Comparison of ENCODE assay signal across 7 mouse cellular contexts in genomic region chr5:92812936-92813335, GRCm38 (mm10).
DNase-seq lines count a peak whose midpoint lies in the region; ATAC-seq and TF ChIP-seq lines count a peak whose summit lies in the region.

No protein-coding gene starts in this region.

- H3K9ac ChIP-seq in ES-Bruce4 (ENCODE audit: low read depth, poor library complexity, severe bottlenecking), result 0 out of 2 replicates have a peak overlapping the region, but pooled peaks have one; percentile 25
- peak overlapping the region; percentile 52; the same call in 1 of the 2 replicates for H3K9ac ChIP-seq in heart, embryonic 14.5 days (ENCODE audit: low read length)
- H3K9ac ChIP-seq in limb, embryonic 14.5 days (ENCODE audit: low read depth, low read length, severe bottlenecking), result no peak overlapping the region

- in situ Hi-C loops in Patski (cut with MboI; ENCODE audit: low pct_unique_long_range_greater_than_20kb), result no loop called here

- H3K4me2 ChIP-seq in heart, embryonic 14.5 days (ENCODE audit: low read length), result peak overlapping the region; percentile 48
- H3K4me2 ChIP-seq in limb, embryonic 14.5 days (replicated peaks; ENCODE audit: low read depth, low read length, severe bottlenecking), result no peak overlapping the region

- DNase-seq in Patski (ENCODE audit: low read depth, low spot score) (peak; percentile 90), adipocyte (ENCODE audit: low spot score) (no peak)
- DNase-seq in limb, embryonic 14.5 days (ENCODE audit: low spot score), result peak; percentile 68
- no peak for DNase-seq in layer of hippocampus, adult 2 months (ENCODE audit: low spot score in 2 of 2)
- no peak for DNase-seq in thymus, postnatal 14 days

- H3K36me3 ChIP-seq in ES-Bruce4 (ENCODE audit: control insufficient read depth, insufficient read depth, low read length, poor library complexity, severe bottlenecking), result no peaks in the 10 kb centered on the region
- H3K36me3 ChIP-seq in heart, embryonic 14.5 days (ENCODE audit: control insufficient read depth, insufficient read depth, low read length), result no peaks in the 10 kb centered on the region
- no peaks in the 10 kb centered on the region for H3K36me3 ChIP-seq in limb, embryonic 14.5 days (ENCODE audit: control insufficient read depth, insufficient read depth, low read length)

- ATAC-seq in Patski, result peak; percentile 98
- no peak; the same call in 1 of the 2 replicates for ATAC-seq in heart, embryonic 14.5 days (ENCODE audit: insufficient number of reproducible peaks, insufficient read depth, low FRiP score, low read depth)
- ATAC-seq in limb, embryonic 14.5 days (ENCODE audit: low FRiP score, low read depth), result peak; percentile 82

- no peaks in the 10 kb centered on the region for H3K9me3 ChIP-seq in ES-Bruce4 (replicated peaks; ENCODE audit: control insufficient read depth, insufficient read depth, low read length, poor library complexity, severe bottlenecking)
- no peaks in the 10 kb centered on the region for H3K9me3 ChIP-seq in heart, embryonic 14.5 days (ENCODE audit: control insufficient read depth, low read length)
- no peaks in the 10 kb centered on the region for H3K9me3 ChIP-seq in limb, embryonic 14.5 days (ENCODE audit: control insufficient read depth, low read length)

- TF ChIP-seq POLR2A in ES-Bruce4 (IDR thresholded peaks at IDR 0.05; ENCODE audit: insufficient read depth, low read length), result no peak
- no peak for TF ChIP-seq POLR2A in limb, embryonic 14.5 days (IDR thresholded peaks at IDR 0.05; ENCODE audit: borderline replicate concordance, extremely low read depth, insufficient read depth, insufficient read length)

- H3K4me3 ChIP-seq in ES-Bruce4 (ENCODE audit: low read depth, low read length), result no peak overlapping the region
- no peak overlapping the region for H3K4me3 ChIP-seq in heart, embryonic 14.5 days (ENCODE audit: control insufficient read depth in 1 of 2, insufficient read depth in 1 of 2, low read depth in 1 of 2, low read length in 2 of 2)
- no peak overlapping the region for H3K4me3 ChIP-seq in limb, embryonic 14.5 days (replicated peaks; ENCODE audit: low read length)
- no peak overlapping the region for H3K4me3 ChIP-seq in layer of hippocampus, adult 2 months

- WGBS in heart, embryonic 14.5 days, result 12% methylated on average over 8 of the region's 8 CpGs
- 12% methylated on average over 8 of the region's 8 CpGs for WGBS in limb, embryonic 14.5 days

- TF ChIP-seq EP300 in ES-Bruce4 (IDR thresholded peaks at IDR 0.05; ENCODE audit: insufficient read depth, low read depth, low read length), result peak; percentile 89

- peaks cover 1% of the 10 kb centered on the region for H3K4me1 ChIP-seq in ES-Bruce4 (ENCODE audit: control insufficient read depth, insufficient read depth, low read length)
- peaks cover 24 to 33% of the 10 kb centered on the region in 2 experiments for H3K4me1 ChIP-seq in heart, embryonic 14.5 days (ENCODE audit: control insufficient read depth in 2 of 2, insufficient read depth in 2 of 2, low read length in 2 of 2)
- H3K4me1 ChIP-seq in limb, embryonic 14.5 days (ENCODE audit: control insufficient read depth, insufficient read depth, low read length), result peaks cover 25% of the 10 kb centered on the region

- peak overlapping the region; percentile 93 for H3K27ac ChIP-seq in ES-Bruce4 (ENCODE audit: insufficient read depth, low read length)
- H3K27ac ChIP-seq in heart, embryonic 14.5 days (replicated peaks in 1 of 2; ENCODE audit: control insufficient read depth in 1 of 2, insufficient read depth in 1 of 2, low read depth in 2 of 2, low read length in 2 of 2), result peak overlapping the region; percentile 75 to 83; a peak in 3 of 4 replicates
- no peak overlapping the region for H3K27ac ChIP-seq in limb, embryonic 14.5 days (replicated peaks; ENCODE audit: low read depth, low read length)
- H3K27ac ChIP-seq in layer of hippocampus, adult 2 months, result no peak overlapping the region

- POLR2A ChIA-PET in Patski (lab: Charles Lee), result interaction anchor here (0.6 to 2.4 kb wide), 6 partner anchors 8 to 152 kb away, joined by 3 to 9 read pairs (median 4); no protein-coding TSS in a partner anchor

- CTCF ChIA-PET in Patski (lab: Charles Lee), result interaction anchor here (0.9 to 2.2 kb wide), 8 partner anchors 11 to 133 kb away, joined by 3 to 9 read pairs (median 4); no protein-coding TSS in a partner anchor

- H3K27me3 ChIP-seq in ES-Bruce4 (ENCODE audit: control insufficient read depth, insufficient read depth, low read length, poor library complexity, severe bottlenecking), result no peaks in the 10 kb centered on the region
- H3K27me3 ChIP-seq in Patski, result no peaks in the 10 kb centered on the region
- H3K27me3 ChIP-seq in heart, embryonic 14.5 days (ENCODE audit: control insufficient read depth, insufficient read depth, low read length), result 0 out of 2 replicates have a peak, but pooled peaks cover 3% of the 10 kb centered on the region
- no peaks in the 10 kb centered on the region for H3K27me3 ChIP-seq in limb, embryonic 14.5 days (ENCODE audit: control insufficient read depth, insufficient read depth, low read length)

- TF ChIP-seq CTCF in ES-Bruce4 (IDR thresholded peaks at IDR 0.05; ENCODE audit: low read depth, low read length) (no peak), Patski (IDR thresholded peaks at IDR 0.05) (no peak)
- no peak for TF ChIP-seq CTCF in layer of hippocampus, adult 2 months (conservative IDR thresholded peaks at IDR 0.05)

Comparison
In these comparisons a context has a peak if more than half of its experiments do, and no peak if none do; other contexts are left out.
1. H3K27ac ChIP-seq: peak in ES-Bruce4 (single experiment) and heart, embryonic 14.5 days (2 of 2); none in limb, embryonic 14.5 days (single experiment) and layer of hippocampus, adult 2 months (single experiment).
2. DNase-seq: peak in Patski (single experiment) and limb, embryonic 14.5 days (single experiment); none in layer of hippocampus, adult 2 months (0 of 2), thymus, postnatal 14 days (single experiment) and adipocyte (single experiment).